Mouse (Mus musculus) MEL-GATA-1-ER (cell line): ENCODE data around the gene Cxcl5.

ENCODE experiments used
- DNase-seq: peaks from one replicate; pipeline ENCODE4 v3.0.0-alpha.2; 2012; ENCODE audit warnings: low read depth; ENCODE audit errors: extremely low read depth

Cxcl5 gene

GRCm38 (mm10) chr5:90759077-90760065, at the start of gene Cxcl5:
TSS of gene Cxcl5 (plus strand) at chr5:90759360.
- DNase-seq: no peak

DNA sequence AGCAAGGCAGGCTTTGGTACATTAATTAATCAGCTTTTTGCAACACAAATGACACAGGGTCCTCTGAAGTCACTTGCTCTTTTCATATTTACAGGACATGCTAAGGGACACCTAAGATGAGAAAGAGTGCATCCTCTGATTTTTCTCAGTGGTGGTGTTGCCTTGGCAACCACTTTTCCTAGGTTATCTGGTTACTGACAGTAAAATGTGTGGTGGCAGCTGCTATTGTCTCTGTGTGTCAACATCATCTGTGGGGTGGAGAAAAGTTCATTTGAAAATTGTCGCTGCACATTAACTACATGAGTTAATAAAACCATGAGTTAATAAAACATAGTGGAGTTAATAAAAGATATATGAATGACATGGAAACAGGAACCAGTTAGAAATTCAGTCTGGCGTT, 47.8 kb upstream of the Cxcl5 start:
- no peak for DNase-seq

GRCm38 (mm10) chr5:90717937-90718336, 41.2 kb upstream of the Cxcl5 start:
- DNase-seq: no peak

GRCm38 (mm10) chr5:90722656-90723055, 36.5 kb upstream of the Cxcl5 start:
- DNase-seq: peak; percentile 24

DNA sequence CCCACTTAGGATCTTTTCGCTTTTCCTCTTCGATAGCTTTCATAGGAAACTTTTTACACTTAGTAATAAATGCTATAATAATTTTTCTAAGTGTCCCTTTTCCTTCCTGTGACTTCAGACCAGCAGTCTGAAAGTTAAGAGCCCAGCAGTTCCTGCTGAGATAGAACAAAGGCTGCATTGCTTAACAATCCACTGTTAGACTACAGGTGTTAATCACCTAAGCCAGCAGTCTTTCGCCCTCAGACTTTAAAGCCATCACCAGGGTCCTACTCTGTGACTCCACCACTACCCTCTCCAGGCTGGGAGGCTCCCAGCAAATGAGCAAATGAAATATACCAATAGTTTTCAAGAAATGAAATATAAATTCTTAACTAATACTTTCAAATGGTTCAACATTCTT, 30.9 kb upstream of the Cxcl5 start:
- no peak for DNase-seq

GRCm38 (mm10) chr5:90731480-90731879, 27.7 kb upstream of the Cxcl5 start:
- DNase-seq: no peak

DNA sequence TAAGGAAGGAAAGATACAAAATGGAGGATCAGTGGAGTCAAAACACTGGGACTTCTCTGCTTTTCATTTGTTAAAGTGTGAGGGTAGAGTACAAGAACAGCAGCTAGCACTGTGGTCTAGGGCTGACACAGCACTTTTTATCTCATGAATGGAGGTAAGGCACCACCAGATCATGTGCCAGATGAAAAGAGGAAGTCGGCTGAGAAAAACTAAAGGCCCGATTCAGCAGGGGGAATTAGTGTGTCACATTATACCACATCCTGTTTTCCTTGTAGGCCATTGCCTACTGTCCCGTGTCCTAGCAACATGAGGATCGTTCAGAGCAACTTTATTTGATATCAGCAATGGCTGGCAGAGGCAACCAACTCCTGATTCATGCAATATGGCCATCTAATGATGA, 17.1 kb upstream of the Cxcl5 start:
- DNase-seq: peak; percentile 97

DNA sequence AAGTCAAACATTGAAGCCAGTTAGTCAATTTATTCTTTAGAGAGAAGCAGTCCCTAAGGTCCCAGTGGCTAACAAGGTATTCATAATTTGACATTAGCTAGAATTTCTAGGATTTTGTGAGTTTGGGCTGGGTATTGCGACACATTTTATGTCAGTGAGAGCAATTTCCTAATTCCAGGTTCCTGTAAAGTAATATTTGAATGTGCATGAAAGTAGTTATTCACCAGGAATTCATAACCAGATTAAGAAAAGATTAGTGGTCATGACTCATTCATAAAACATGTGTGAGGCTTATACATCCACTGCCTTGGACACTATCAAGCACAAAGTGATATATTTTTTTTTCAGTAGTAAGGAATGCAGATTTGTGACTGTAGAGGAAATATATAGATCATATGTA, 5.2 kb upstream of the Cxcl5 start:
- no peak for DNase-seq

DNA sequence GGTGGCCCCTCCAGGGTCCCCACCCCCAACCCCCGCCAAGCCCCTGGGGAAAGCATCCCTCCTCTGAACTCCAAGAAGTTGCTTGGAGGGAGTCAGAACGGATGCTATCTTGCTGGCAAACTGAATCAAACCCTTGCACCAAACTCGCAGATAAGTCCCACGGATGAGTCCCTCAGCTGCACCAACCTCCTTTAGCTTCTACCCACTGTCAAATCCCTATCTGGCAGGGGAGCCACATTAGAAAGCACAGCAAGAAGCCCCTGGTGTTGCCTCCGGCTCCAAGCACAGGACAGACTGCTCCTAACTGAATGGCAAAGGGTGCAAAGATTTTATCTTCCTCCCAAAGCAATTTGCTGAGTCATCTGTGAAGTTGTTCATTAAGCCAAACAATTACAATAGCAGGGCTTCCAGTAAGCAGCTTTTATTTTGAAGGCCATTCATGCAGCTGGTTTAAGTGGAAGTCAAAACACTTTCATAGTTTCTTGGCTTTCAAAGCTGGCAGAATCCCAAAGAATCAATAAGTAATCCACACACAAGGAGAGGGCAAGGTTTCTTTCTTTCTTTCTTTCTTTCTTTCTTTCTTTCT, 1.0 kb upstream of the Cxcl5 start:
- DNase-seq: no peak

GRCm38 (mm10) chr5:90760303-90760702, 1.1 kb downstream of the Cxcl5 start:
- no peak for DNase-seq

GRCm38 (mm10) chr5:90760844-90761243, 1.7 kb downstream of the Cxcl5 start:
- no peak for DNase-seq

- DNase-seq: no peak
Observed at GRCm38 (mm10) chr5:90761834-90762233, 2.7 kb downstream of the Cxcl5 start.

DNA sequence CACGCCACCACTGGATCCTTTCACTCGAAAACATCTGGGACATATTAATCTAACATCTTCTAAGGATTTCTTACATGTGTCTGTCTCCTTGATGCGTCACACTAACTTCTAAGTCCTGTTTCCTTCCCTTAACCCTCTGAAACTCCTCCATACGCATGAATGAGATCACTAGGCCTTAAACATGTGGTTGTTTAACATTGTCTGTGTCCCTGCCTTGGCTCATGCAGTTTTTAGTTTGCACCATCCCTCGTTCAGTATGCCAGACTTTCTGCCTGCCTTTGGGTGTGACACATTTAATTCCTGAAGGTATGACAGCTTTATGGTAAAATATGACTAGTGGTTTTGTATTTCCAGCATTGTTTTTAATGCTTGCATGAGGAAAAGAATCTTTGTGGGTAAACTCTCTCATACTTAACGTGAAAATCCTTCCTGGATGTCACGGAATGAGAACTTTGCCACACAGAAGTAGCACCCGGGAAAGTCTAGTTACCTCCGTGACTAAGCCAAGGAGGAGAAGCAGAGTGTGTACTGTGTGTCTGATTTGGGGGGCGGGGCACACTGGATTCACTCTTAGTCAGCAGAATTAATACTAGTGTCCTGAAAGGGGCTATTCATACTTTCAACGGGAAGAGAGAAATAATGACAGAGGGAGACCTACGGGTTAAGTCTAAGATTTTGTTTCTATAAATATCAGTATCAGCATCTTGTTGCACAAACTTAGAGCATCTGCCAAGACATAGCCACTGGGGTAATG, 4.9 kb downstream of the Cxcl5 start:
- no peak for DNase-seq

DNA sequence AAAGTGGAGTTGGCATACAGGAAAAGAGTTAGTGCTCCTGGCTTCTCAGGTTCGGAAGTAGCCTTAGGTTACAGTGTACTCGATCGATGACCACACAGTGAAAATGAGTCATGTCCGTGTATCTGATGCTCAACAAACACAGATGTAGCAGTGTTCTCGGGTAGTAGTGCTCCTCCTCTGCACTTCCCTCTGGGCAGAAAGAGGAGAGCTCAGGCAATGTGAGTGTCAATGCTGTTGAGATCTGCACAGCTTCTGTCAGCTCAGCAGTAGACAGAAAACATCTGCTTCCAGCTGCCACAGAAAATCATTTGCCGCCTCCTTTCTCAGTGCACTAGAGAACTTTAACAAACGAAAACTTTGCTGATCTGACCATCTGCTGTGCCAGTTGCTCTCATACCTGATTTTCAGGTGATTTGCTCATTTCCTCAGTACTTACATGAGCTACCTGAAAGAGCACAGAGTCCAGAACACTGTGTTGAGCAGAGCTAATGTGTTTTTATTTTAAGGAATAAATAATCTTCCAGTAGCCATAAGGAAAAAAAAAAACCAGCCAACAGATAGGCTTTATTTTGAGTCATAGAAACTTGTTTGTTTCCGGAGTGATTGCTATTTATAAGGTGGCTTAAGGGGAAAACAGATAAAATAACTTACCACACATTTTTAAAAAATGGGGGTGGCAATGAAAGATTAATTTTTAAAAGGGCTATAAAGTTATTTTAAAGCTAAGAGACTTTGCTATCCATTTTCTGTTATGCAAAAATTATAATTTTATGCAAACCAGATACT, 6.9 kb downstream of the Cxcl5 start:
- no peak for DNase-seq

- DNase-seq: no peak
Observed at GRCm38 (mm10) chr5:90768218-90768617, 9.1 kb downstream of the Cxcl5 start, which contains the start of gene Ppbp. TSS of gene Ppbp (plus strand) at chr5:90768518.

- no peak for DNase-seq
Observed at GRCm38 (mm10) chr5:90771369-90771768, 12.2 kb downstream of the Cxcl5 start.

GRCm38 (mm10) chr5:90771880-90772653, 12.9 kb downstream of the Cxcl5 start, which contains the start of gene Pf4:
TSS of gene Pf4 (plus strand) at chr5:90772435.
- DNase-seq: peak; percentile 93

DNA sequence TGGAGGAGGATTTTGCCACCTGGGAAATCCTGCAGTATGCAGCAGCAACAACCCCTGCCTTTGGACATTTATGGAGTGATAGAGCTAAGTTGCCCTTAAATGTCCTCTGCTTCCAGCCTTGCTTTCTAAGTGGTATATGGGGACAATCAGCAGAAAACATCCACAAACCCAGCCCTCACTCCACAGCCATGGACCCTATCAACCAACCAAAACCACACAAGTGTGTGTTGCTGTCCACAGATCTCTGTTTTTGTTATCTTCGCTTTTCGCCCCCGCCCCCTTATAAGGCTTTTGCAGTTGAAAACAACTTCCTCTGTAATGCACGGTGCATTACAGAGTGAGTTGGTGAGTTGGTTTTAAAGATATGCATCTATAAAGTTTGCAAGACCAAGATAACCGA, 16.4 kb downstream of the Cxcl5 start:
- peak; percentile 88 for DNase-seq

DNA sequence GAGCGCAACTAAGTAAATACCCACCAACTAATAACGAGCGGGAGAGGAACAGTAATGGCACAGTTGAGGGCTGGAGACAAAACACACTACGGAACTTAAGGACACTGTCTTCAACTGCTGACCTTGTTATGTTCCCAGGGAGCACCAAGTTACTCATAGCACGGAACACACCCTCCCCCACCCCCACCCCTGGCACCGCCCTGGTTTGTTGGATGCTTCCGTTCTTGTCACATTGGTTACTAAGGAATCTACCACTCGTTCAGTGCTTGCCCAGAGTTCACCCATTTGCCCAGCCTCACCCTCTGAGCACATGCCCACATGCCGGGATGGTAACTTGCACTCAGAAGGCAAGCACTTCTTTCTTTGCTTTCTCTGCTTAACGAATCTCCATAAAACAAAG, 18.5 kb downstream of the Cxcl5 start:
- DNase-seq: no peak

- DNase-seq: no peak
Observed at GRCm38 (mm10) chr5:90778856-90779255, 19.7 kb downstream of the Cxcl5 start.
